In the genomic region with DNA sequence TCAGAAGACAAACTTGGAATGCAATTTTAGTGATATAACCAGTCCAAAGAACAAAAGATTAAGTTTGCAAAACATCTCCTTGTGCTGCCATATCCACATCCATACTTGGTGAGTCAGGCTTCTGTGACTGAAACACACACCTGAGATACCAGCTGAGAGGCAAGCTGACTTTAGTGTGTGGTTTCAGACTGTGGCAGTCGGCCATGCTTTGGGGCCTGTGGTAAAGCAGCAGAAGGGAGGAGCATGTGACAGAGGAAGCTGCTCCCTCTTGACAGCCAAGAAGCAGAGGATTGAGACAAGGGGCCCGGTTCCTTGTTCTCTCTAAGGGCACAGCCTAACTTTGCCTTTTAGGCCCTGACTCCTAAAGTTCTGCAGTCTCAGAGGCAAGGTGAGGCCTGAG, we compare ENCODE assay signal across 12 mouse cellular contexts.
DNase-seq lines count a peak whose midpoint lies in the region.
"Had no signal": no experiment of that assay in that cellular context is flagged by ENCODE, and none has a peak within 500 bp of the region (broad histone marks: within the 10 kb centered on the region; RNA-seq: fewer than 3 reads in every experiment).

No protein-coding gene starts in this region.

- DNase-seq in layer of hippocampus, adult 9-11 months: peak; percentile 31
- no peak for DNase-seq in layer of hippocampus, postnatal 36 days
- peak; percentile 67 for DNase-seq in R1 (ENCODE audit: low read depth, low spot score)
- peak; percentile 28 for DNase-seq in cerebellum, adult 9-10 months
- peak; percentile 6 for DNase-seq in lung, postnatal 10 days
- DNase-seq in kidney, adult 11 months: no peak
- no peak for DNase-seq in spleen, adult 12 weeks (ENCODE audit: low spot score)
- DNase-seq in gastrocnemius, adult 8-10 months (ENCODE audit: low spot score in 2 of 2): no peak
- DNase-seq: gastrocnemius, adult 2 months; kidney, postnatal 10 days; retina, postnatal 1 day; thymus, adult 18-20 months had no signal

Comparison
In these comparisons a context has a peak if more than half of its experiments do, and no peak if none do; other contexts are left out.
1. DNase-seq: peak in layer of hippocampus, adult 9-11 months (single experiment), R1 (single experiment), cerebellum, adult 9-10 months (single experiment) and lung, postnatal 10 days (single experiment); none in layer of hippocampus, postnatal 36 days (0 of 2), kidney, adult 11 months (single experiment), spleen, adult 12 weeks (single experiment) and gastrocnemius, adult 8-10 months (0 of 2).